Mouse (Mus musculus): Measurements from ENCODE around the gene Ppp1r10. TPM values are rescaled to one million over a fixed set of nuclear protein-coding genes. Genes with fewer than 3 reads are reported as not detected.

Gene Ppp1r10
- polyA plus RNA-seq, 1 experiment from 2014 or later = 32.3 TPM

DNA sequence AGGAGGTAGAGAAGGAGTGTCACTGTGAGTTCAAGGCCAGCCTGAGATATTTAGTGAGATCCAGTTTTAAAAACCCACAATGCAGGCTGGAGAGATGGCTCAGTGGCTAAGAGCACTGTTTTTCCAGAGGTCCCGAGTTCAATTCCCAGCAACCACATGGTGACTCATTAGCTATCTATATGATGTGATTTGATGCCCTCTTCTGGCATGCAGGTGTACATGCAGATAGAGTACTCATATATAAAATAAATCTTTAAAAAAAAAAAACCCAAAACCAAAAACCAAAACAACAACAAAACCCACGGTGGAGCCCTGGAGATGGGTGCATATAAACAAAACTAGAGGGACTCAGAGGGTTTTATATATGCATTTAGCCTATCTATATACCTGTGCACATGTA is 8.6 kb upstream of the Ppp1r10 start:
- peaks cover 15% of the 10 kb centered on the region; the same call in 1 of the 2 replicates for H3K36me3 ChIP-seq

DNA sequence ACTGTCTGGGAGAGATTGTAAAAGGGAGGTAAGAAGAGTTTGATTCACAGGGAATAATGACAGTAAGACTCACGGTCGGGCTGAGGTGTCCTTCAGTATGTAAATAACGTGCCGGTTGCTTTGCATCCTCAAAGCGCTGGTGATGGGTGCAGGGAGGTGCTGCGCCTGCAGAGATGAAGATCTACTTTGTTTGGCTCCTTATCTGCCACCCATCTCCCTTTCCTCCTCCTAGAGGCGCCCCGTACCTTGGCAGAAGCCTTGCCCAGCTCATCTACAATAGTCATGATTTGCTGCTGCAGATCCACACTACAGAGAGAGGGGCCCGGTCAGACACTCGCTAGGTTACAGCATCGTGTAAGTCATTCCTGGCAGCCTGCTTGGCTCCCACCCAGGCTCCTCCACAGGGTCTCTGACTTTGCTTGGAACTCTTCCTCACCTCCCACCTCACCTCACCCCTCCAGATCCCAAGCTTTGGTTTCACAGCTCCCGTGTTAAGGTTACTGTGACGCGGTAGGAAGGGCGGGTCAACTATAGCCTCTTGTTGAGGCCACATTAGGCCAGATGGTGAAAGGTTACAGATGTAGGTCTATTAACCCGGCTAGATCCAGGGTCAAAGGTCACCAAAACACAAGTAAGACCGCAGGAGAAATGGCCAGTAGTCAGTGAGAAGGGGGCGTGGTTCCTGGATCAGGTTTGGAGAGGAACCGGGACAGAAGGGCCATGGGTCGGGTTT is 6.9 kb upstream of the Ppp1r10 start:
- 14% methylated on average over 20 of the region's 20 CpGs for WGBS
- Histone ChIP-seq H3K9ac (peak overlapping the region; percentile 59), H3K4me3 (replicated peaks) (peak overlapping the region; percentile 66), H3K36me3 (peaks cover 21% of the 10 kb centered on the region), H3K27ac (peak overlapping the region; percentile 69), H3K4me1 (peaks cover 13% of the 10 kb centered on the region), H3K27me3 (replicated peaks) (no peaks in the 10 kb centered on the region), H3K4me2 (peak overlapping the region; percentile 75), H3K9me3 (no peaks in the 10 kb centered on the region)
- peak; percentile 9; the same call in 1 of the 2 replicates for ATAC-seq (ENCODE audit: insufficient read depth, low FRiP score, low read depth)

More for the DNA sequence above, 8.6 kb upstream of the Ppp1r10 start:
- Histone ChIP-seq H3K9me3 (no peaks in the 10 kb centered on the region), H3K27me3 (replicated peaks) (no peaks in the 10 kb centered on the region), H3K9ac (no peak overlapping the region), H3K27ac (no peak overlapping the region), H3K4me3 (replicated peaks) (no peak overlapping the region), H3K4me2 (no peak overlapping the region), H3K4me1 (peaks cover 13% of the 10 kb centered on the region)
- no peak for ATAC-seq (ENCODE audit: insufficient read depth, low FRiP score, low read depth)
- 66% methylated on average over 2 of the region's 2 CpGs for WGBS

DNA sequence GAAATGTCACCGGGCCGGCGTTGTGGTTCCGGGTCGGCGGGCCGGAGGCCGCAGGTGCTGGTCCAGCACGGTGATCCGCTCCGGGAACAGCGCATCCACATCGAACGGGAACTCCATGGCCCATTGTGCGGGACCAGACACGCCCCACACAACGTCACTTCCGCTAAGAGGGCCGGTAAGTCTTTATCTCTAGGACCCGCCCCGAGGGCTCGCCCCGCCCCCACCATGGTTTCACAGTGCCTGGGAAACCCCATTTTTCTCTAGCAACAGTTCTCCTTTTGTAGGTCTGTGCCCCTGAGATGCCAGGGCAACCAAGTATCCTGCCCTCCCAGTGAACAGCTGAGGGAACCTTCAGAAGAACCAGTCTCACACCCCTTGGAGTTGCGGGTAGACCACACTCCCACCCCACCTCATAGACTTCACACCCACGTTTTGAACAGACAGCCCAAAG is 6.3 kb upstream of the Ppp1r10 start, which contains the start of gene Atat1:
TSS of gene Atat1 (minus strand) at position 157 of the 451 bp plus-strand sequence.
- H3K27ac ChIP-seq = peak within 1 kb of the TSS; percentile 69
- peak within 1 kb of the TSS; percentile 75 for H3K4me2 ChIP-seq
- peaks cover 13% of the 10 kb centered on the region for H3K4me1 ChIP-seq
- H3K9me3 ChIP-seq = no peaks in the 10 kb centered on the region
- H3K4me3 ChIP-seq (replicated peaks) = peak within 1 kb of the TSS; percentile 66
- ATAC-seq (ENCODE audit: insufficient read depth, low FRiP score, low read depth) = peak; percentile 91
- H3K9ac ChIP-seq = peak within 1 kb of the TSS; percentile 59
- 2% methylated on average over 25 of the region's 25 CpGs for WGBS
- peaks cover 22% of the 10 kb centered on the region for H3K36me3 ChIP-seq
- H3K27me3 ChIP-seq (replicated peaks) = no peaks in the 10 kb centered on the region

DNA sequence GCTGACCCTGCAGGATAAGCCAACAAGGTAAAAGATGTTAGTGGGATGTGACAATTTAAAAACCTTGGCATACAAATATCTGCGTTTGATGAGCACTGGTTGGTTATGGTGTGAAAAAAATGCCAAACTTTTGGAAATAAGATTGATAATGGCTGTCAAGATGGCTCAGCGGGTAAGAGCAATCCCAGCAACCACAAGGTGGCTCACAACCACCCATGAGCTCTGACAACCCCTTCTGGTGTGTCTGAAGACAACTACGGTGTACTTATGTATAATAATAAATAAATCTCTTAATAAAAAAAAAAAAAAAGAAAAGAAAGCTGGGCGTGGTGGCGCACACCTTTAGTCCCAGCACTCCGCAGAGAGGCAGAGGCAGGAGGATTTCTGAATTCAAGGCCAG is 1.3 kb upstream of the Ppp1r10 start:
- Histone ChIP-seq H3K9me3 (no peaks in the 10 kb centered on the region), H3K4me1 (peaks cover 4% of the 10 kb centered on the region; the same call in 1 of the 2 replicates), H3K4me2 (peak overlapping the region; percentile 68), H3K9ac (0 out of 2 replicates have a peak overlapping the region, but pooled peaks have one; percentile 69), H3K36me3 (peaks cover 19% of the 10 kb centered on the region), H3K4me3 (replicated peaks) (peak overlapping the region; percentile 77), H3K27me3 (replicated peaks) (no peaks in the 10 kb centered on the region), H3K27ac (no peak overlapping the region)
- whole genome bisulfite sequencing = 74% methylated on average over 6 of the region's 6 CpGs
- no peak for ATAC-seq (ENCODE audit: insufficient read depth, low FRiP score, low read depth)

DNA sequence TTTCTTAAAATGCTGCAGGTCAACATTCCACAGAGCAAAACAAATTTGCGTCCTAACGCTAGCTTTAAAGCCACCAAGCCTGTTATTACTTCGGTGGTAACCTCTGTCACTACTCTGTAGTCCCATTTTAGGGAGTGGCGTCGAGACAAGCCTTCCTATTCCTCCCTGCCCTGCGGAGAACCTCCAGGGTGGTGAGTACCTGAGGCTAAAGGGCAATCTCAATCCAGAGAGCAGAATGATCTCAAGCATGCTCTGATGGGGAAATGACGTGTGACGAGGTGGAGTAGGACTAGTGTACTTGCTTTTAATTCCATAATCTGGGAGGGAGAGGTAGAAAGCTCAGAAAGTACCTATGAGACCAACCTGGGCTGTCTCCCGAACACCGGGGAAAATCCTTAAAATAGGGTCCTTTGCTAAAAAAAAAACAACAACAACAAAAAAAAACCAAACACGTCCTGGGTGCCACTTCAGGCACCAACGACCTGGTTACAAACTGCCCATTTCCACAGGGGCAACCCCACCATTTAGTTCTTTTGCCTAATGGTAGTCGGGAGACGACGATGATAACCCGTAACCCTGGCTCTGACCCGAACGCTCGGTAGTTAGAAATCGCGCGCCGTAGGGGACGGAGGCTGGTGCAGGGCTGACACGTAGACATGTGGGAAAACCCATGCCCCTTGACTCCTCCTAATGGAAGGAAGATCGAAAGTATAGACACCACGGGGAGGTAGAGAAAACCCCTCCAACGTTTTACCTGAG is 517 bp upstream of the Ppp1r10 start:
- Histone ChIP-seq H3K9me3 (no peaks in the 10 kb centered on the region), H3K4me1 (peaks cover 9% of the 10 kb centered on the region; the same call in 1 of the 2 replicates), H3K4me3 (replicated peaks) (peak overlapping the region; percentile 77), H3K9ac (peak overlapping the region; percentile 69), H3K36me3 (peaks cover 19% of the 10 kb centered on the region), H3K27me3 (replicated peaks) (no peaks in the 10 kb centered on the region), H3K4me2 (peak overlapping the region; percentile 68), H3K27ac (peak overlapping the region; percentile 92)
- no peak for ATAC-seq (ENCODE audit: insufficient read depth, low FRiP score, low read depth)
- WGBS = 2% methylated on average over 28 of the region's 28 CpGs

DNA sequence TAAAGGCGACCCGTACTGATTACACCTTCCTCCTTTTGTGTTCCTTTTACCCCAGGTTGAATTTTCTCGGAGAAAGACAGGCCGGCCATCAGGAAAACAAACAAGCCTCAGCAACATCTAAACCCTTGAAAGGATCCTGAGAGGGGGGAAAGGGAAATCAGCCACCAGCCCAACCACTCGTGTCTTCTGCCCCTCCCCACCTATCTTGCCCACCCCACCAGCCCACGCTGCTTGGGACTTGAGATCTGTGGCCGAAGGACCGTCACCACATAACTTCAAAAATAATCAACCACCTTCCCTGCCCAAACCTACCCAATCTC is 869 bp downstream of the Ppp1r10 start:
- H3K4me3 ChIP-seq (replicated peaks) = peak overlapping the region; percentile 77
- WGBS = 0% methylated on average over 8 of the region's 8 CpGs
- peak overlapping the region; percentile 78 for H3K4me2 ChIP-seq
- H3K4me1 ChIP-seq = peaks cover 13% of the 10 kb centered on the region; the same call in 1 of the 2 replicates
- H3K9me3 ChIP-seq = no peaks in the 10 kb centered on the region
- ATAC-seq (ENCODE audit: insufficient read depth, low FRiP score, low read depth) = no peak
- H3K36me3 ChIP-seq = peaks cover 13% of the 10 kb centered on the region
- no peaks in the 10 kb centered on the region for H3K27me3 ChIP-seq (replicated peaks)
- peak overlapping the region; percentile 97 for H3K27ac ChIP-seq
- H3K9ac ChIP-seq = peak overlapping the region; percentile 92

DNA sequence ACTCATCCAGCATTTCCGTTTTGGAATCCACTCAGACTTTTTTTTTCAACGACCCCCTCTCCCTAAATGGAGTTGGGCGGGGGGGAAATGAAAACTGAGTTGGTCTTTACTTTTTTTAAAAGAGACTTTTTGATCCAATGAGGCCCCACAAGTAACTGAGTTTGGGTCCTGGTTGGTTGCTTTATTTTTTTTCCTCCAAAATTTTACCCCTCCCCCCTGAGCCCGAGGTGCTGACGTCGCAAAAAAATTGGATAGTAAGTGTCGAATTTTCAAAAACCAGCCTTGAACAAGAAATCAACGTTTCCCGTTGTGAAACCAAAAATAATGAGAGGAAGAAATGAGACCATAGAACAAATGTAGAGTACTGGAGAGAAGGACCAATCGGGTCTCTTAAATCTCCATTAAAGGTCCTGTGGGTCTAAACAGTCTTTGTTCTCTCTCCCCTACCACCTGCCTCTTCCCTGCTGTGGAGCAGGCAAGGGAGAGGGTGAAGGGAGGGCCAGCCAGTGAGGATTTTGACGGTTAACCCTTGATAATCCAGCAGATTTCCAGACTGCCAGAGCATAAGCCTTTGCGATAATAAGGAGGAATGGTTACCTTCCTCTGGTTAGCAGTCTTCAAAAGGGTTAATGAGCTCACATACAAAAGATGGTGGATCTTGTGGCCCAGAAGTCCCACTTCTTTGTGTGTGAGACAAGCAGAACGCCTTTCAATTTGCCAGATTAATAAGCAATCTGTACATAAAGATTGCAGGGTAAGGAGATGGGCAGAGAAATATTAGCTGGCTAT is 1.4 kb downstream of the Ppp1r10 start:
- under 1% methylated on average over 13 of the region's 13 CpGs for WGBS
- Histone ChIP-seq H3K27ac (peak overlapping the region; percentile 97), H3K4me1 (peaks cover 13% of the 10 kb centered on the region; the same call in 1 of the 2 replicates), H3K36me3 (peaks cover 15% of the 10 kb centered on the region), H3K9ac (peak overlapping the region; percentile 92), H3K4me2 (peak overlapping the region; percentile 78), H3K9me3 (no peaks in the 10 kb centered on the region), H3K27me3 (replicated peaks) (no peaks in the 10 kb centered on the region), H3K4me3 (replicated peaks) (peak overlapping the region; percentile 77)
- ATAC-seq (ENCODE audit: insufficient read depth, low FRiP score, low read depth) = no peak

DNA sequence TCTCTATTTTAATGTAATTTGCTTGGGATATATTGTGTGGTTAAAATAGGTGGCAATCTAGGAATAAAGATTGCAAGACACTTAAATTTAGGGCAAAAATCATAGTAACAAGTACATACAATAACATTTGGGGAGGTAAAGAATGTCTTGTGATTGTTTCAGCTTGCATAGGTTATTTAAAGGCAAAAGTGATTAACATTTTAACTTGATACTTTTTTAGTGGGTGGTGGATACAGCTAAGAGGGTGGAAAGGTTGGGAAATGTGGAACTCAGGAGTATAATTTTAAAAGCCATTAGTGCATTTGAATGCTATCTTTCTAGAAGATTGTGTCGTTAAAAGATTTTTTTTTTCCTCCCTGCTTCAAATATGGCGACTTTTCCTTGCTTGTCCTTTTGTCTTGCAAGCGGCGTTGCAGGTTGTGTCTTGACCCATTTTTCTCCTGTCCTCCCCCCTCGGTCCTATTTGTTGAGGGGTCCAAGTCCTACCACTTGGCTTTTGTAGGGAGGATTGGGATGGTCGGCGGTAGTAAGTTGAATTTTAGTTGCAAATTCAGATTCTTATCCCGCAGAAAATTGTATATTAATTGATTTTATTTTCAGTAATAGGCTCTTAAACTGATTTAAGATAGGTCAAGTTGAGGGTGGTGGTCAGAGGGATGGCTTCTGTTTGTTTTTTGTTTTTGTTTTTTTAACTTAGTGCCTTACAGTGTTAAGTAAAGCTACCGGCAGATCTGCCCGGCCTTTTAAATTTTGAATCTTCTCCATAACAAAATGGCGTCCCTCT is 2.2 kb downstream of the Ppp1r10 start:
- under 1% methylated on average over 11 of the region's 11 CpGs for WGBS
- H3K4me3 ChIP-seq (replicated peaks) = peak overlapping the region; percentile 77
- H3K36me3 ChIP-seq = peaks cover 16% of the 10 kb centered on the region
- H3K4me1 ChIP-seq = peaks cover 13% of the 10 kb centered on the region; the same call in 1 of the 2 replicates
- H3K9me3 ChIP-seq = no peaks in the 10 kb centered on the region
- H3K27me3 ChIP-seq (replicated peaks) = no peaks in the 10 kb centered on the region
- ATAC-seq (ENCODE audit: insufficient read depth, low FRiP score, low read depth) = no peak
- peak overlapping the region; percentile 78 for H3K4me2 ChIP-seq
- peak overlapping the region; percentile 97 for H3K27ac ChIP-seq
- H3K9ac ChIP-seq = peak overlapping the region; percentile 92

DNA sequence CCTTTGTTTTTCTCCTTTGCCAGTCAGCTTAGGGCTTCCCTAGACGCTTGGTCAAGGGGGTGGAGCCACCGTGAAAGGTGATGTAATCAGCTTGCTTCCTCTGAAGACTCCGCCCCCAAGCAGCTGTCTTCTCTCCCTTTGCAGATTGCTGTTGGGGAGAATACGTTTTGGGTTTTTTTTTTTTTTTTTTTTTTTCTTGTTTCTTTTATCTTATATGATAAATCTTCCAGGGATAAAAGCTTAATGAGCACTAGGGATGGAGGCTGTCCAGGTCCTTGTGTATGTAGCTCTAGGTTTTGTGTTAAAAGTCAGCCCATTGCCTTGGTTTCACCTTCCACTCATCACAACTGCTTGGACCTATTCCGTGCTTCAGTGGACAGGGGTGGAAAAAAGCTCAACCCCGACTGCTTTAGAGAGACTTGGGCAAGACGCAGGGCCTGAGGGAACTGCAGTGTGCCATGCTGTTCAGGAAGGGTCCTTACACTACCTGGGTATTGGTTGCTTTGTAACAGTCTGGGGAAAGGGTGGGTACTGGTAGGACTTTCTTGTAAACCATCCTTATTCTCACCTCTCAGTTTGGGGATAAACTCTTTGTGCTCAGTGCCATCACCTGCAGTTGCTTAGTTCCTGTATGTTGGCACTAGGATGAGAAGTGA is 3.0 kb downstream of the Ppp1r10 start:
- Histone ChIP-seq H3K4me2 (peak overlapping the region; percentile 78), H3K9me3 (no peaks in the 10 kb centered on the region), H3K4me3 (replicated peaks) (peak overlapping the region; percentile 77), H3K4me1 (peaks cover 13% of the 10 kb centered on the region; the same call in 1 of the 2 replicates), H3K9ac (peak overlapping the region; percentile 30; the same call in 1 of the 2 replicates), H3K27me3 (replicated peaks) (no peaks in the 10 kb centered on the region), H3K27ac (peak overlapping the region; percentile 97), H3K36me3 (peaks cover 16% of the 10 kb centered on the region)
- 7% methylated on average over 7 of the region's 7 CpGs for WGBS
- peak; percentile 36 for ATAC-seq (ENCODE audit: insufficient read depth, low FRiP score, low read depth)

DNA sequence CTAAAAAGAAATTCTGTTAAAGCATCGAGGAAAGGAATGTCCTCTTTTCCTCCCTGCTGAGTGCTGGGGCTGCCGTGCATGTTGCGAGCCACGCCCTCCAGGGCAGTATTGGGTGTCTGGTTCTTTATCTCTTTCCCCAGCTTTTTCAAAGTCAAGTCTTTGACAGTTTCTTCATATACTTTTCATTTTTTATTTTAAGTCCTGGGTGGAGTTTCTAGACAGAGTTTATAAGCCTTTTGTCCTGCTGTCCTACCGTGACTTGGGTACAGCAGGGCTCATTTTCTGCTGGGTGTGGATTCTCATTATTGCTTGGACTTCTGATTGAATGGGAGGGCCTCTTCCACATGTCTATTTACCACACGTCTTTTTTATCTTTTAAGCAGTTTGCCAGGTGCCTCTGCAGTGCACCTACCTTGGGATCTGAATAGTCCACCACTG is 3.6 kb downstream of the Ppp1r10 start:
- 36% methylated on average over 6 of the region's 6 CpGs for WGBS
- peak overlapping the region; percentile 92 for H3K27ac ChIP-seq
- H3K4me3 ChIP-seq (replicated peaks) = peak overlapping the region; percentile 77; the same call in 1 of the 2 replicates

More for the DNA sequence above, 3.6 kb downstream of the Ppp1r10 start:
- Histone ChIP-seq H3K4me2 (peak overlapping the region; percentile 78), H3K27me3 (replicated peaks) (no peaks in the 10 kb centered on the region), H3K4me1 (peaks cover 13% of the 10 kb centered on the region; the same call in 1 of the 2 replicates), H3K9me3 (no peaks in the 10 kb centered on the region), H3K36me3 (peaks cover 16% of the 10 kb centered on the region), H3K9ac (no peak overlapping the region)
- ATAC-seq (ENCODE audit: insufficient read depth, low FRiP score, low read depth) = no peak
